Mouse (Mus musculus) right cerebral cortex, postnatal 4 days (tissue): ENCODE measurements around the gene Vwa5b1.

Experiments
- DNase-seq: peaks from one replicate; pipeline ENCODE4 v3.0.0-alpha.2; 2022

Vwa5b1 gene

DNA sequence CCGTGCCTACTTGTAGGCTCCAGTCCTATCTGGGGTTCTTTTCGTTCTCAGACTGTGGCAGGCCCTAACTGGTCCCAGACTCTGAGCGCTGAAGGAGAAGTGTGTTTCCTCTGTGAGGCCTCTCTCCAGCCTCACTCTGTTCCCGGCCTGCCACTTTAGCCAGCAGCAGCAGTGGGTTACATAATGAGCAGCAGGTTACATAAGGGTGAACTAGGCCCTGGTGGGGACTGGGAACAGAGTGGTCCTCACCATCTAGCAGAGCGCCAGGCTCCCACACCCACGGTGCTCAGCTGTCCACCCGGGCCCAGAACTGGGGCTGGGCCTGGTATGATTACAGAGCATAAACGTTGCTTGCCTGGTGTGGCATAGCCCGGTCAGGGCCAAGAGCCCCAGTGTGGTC, 110.9 kb downstream of the Vwa5b1 start:
- no peak for DNase-seq

DNA sequence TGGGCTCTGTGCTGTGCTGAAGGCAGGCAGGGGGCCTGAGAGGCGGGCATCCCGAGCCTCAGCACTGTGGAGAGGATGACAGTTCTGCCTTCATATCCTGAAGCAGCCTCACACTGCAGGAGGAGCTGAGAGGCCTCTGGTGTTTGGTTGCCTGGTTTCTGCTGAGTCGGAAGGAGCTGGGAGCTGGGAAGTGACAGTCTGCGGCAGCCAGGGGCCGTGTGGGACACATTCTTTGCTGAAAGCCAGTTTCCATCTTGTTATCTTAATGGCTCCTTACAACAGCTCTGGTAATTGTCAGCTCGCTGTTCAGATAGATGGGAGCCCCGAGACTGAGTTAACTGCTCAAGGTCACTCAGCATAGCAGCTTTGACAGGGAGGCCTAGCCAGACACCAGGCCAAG, 111.9 kb downstream of the Vwa5b1 start:
- DNase-seq = no peak

DNA sequence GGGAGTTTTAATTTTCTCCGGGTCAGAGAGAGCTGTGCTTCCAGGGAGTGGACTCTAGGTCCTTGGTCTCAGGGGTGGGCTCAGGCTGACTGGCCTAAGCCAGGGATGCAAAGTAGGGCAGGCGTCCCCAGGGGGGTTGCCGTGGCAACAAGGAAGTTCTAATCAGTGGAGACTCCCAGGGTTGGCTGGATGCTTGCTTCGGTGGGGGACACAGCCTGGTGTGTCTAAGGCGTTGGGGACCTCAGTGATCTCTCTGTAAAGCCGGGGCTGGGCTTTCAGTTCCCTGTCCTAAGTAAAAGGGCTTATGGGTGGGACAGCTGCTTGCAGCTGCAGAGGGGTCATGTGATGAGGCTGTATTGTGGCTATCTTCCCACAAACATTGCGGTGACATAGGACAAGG, 113.4 kb downstream of the Vwa5b1 start:
- DNase-seq = no peak

DNA sequence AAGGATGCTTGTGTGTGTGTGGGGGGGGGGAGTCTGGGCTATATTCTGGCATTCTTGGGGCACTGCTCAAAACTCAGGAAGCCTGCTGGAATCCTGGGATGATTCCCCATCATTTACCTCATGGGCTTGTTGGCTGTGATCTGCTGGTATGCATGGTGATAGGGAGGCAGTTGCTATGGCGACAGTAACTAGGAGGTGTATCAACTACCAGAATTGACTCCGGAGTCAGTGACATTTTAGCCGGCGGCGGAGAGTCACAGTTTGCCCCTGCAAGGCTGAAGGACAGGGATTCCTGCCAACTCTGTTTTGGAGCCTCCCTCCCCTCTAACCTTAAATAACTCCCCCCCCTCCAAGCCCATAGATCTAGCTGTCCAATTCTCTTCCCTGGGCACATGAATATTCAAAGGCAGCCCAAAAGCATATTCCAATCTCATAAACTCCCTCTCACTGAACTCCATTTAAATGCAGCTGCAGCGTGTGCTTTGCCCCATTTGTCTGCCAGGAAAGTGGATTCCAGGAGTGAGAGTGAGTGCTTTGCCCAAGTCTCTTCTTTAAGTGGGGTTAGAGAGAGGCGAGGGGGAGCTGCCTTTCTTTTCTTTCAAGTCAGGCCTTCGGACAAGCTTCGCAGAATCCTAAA, 118.4 kb downstream of the Vwa5b1 start:
- DNase-seq = peak; percentile 54

DNA sequence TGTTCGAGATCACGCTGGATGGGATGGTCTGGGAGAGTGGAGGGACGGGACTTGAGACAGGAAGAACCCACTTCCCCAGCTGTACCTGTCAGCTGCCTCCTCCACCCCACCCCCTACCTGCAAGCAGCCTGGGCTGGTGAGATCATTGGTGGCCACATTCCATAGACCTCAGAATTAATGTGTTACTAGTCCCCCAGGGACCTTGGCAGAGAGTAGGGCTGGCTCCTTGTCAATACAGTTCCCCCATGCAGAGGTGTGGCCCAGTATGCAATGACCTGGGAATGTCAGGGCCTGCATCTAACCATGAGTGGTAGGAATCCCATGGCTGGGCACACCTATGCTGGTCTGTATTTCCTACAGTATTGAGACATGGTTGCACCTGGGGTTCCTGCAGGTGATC, 119.2 kb downstream of the Vwa5b1 start:
- DNase-seq = no peak
